Mouse (Mus musculus) MEL (cell line): ENCODE data around the gene Abhd2. TPM values are rescaled to one million over a fixed set of nuclear protein-coding genes. Genes with fewer than 3 reads are reported as not detected.

Experiments used
- DNase-seq: peaks from one replicate; pipeline ENCODE4 v3.0.0; 2011; ENCODE audit warnings: low read depth, low spot score
- H3K27ac ChIP-seq: 2 replicates; pipeline ENCODE4 v1.5.1; 2012; ENCODE audit warnings: low read depth, mild to moderate bottlenecking, control low read depth, low read length, moderate library complexity; ENCODE audit not compliant: control insufficient read depth
- H3K27me3 ChIP-seq, 2 experiments: fragments of 150-350 bp in 1 of 2; sonication (generic) in 1 of 2; 2 replicates each; pipeline ENCODE4 v1.6.1; 2012; ENCODE audit warnings: low read length in 2 of 2, mild to moderate bottlenecking in 2 of 2, improper control_type of control experiment in 1 of 2, moderate library complexity in 1 of 2; ENCODE audit not compliant: insufficient read depth in 2 of 2, control insufficient read depth in 1 of 2
- H3K36me3 ChIP-seq, 2 experiments: 2 replicates each; pipeline ENCODE4 v1.6.1; 2012 to 2014; ENCODE audit warnings: low read length in 2 of 2, improper control_type of control experiment in 1 of 2, inconsistent platforms in 1 of 2, mild to moderate bottlenecking in 1 of 2; ENCODE audit not compliant: insufficient read depth in 2 of 2, control insufficient read depth in 1 of 2
- H3K4me1 ChIP-seq, 2 experiments: fragments of 150-350 bp in 1 of 2; sonication (generic) in 1 of 2; 2 replicates each; pipeline ENCODE4 v1.6.1; 2012; ENCODE audit warnings: low read length in 2 of 2, improper control_type of control experiment in 1 of 2, mild to moderate bottlenecking in 1 of 2; ENCODE audit not compliant: insufficient read depth in 2 of 2, control insufficient read depth in 1 of 2
- H3K4me3 ChIP-seq, 2 experiments: fragments of 150-350 bp in 1 of 2; sonication (generic) in 1 of 2; 2 replicates each; pipeline ENCODE4 v1.5.1; 2012; ENCODE audit warnings: low read depth in 2 of 2, low read length in 2 of 2, mild to moderate bottlenecking in 2 of 2, moderate library complexity in 2 of 2, control low read depth in 1 of 2, improper control_type of control experiment in 1 of 2; ENCODE audit not compliant: control insufficient read depth in 1 of 2, insufficient read depth in 1 of 2
- H3K79me2 ChIP-seq: 2 replicates; pipeline ENCODE4 v1.6.1; 2012; ENCODE audit warnings: mild to moderate bottlenecking, low read length, moderate library complexity; ENCODE audit not compliant: control insufficient read depth, poor library complexity, insufficient read depth
- H3K9ac ChIP-seq: 2 replicates; pipeline ENCODE4 v1.6.1; 2012; ENCODE audit warnings: low read depth, mild to moderate bottlenecking, control low read depth, low read length, moderate library complexity; ENCODE audit not compliant: control insufficient read depth, poor library complexity, severe bottlenecking
- H3K9me3 ChIP-seq: fragments of 150-350 bp; sonication (generic); replicated peaks from 2 replicates; pipeline ENCODE4 v1.6.1; 2012; ENCODE audit warnings: mild to moderate bottlenecking, low read length, improper control_type of control experiment, moderate library complexity; ENCODE audit not compliant: insufficient read depth
- CHD2 ChIP-seq: IDR thresholded peaks from 2 replicates; pipeline ENCODE4 v1.6.1; 2011; ENCODE audit warnings: low read length, improper control_type of control experiment
- CTCF ChIP-seq, 3 experiments: IDR thresholded peaks in 2 of 3; conservative IDR thresholded peaks in 1 of 3; 2 replicates each; pipeline ENCODE4 v1.5.1; 2011 to 2012; ENCODE audit warnings: low read length in 3 of 3, low read depth in 2 of 3, mild to moderate bottlenecking in 2 of 3, improper control_type of control experiment in 1 of 3, inconsistent platforms in 1 of 3, mixed read lengths in 1 of 3, moderate library complexity in 1 of 3; ENCODE audit not compliant: control insufficient read depth in 1 of 3, insufficient read depth in 1 of 3, poor library complexity in 1 of 3, severe bottlenecking in 1 of 3
- E2F4 ChIP-seq: IDR thresholded peaks from 2 replicates; pipeline ENCODE4 v1.6.1; 2011; ENCODE audit warnings: low read depth, low read length, improper control_type of control experiment, borderline replicate concordance
- ELF1 ChIP-seq: IDR thresholded peaks from 2 replicates; pipeline ENCODE4 v1.6.1; 2014; ENCODE audit warnings: low read depth, mild to moderate bottlenecking, inconsistent platforms, low read length, improper control_type of control experiment, moderate library complexity
- GATA1 ChIP-seq: IDR thresholded peaks from 2 replicates; pipeline ENCODE4 v1.6.1; 2011; ENCODE audit warnings: low read depth, low read length, improper control_type of control experiment
- KAT2A ChIP-seq: conservative IDR thresholded peaks from 2 replicates; pipeline ENCODE4 v1.6.1; 2012; ENCODE audit warnings: low read depth, low read length, improper control_type of control experiment, inconsistent platforms
- MAFK ChIP-seq: IDR thresholded peaks from 2 replicates; pipeline ENCODE4 v1.6.1; 2011; ENCODE audit warnings: low read depth, mild to moderate bottlenecking, low read length, improper control_type of control experiment, borderline replicate concordance
- MAZ ChIP-seq: IDR thresholded peaks from 2 replicates; pipeline ENCODE4 v1.6.1; 2012; ENCODE audit warnings: low read depth, mild to moderate bottlenecking, inconsistent platforms, low read length, improper control_type of control experiment
- MXI1 ChIP-seq: IDR thresholded peaks from 2 replicates; pipeline ENCODE4 v1.6.1; 2011; ENCODE audit warnings: mild to moderate bottlenecking, low read depth, low read length, improper control_type of control experiment
- MYB ChIP-seq: IDR thresholded peaks from 2 replicates; pipeline ENCODE4 v1.6.1; 2011; ENCODE audit warnings: mild to moderate bottlenecking, low read depth, low read length, improper control_type of control experiment
- NELFE ChIP-seq: IDR thresholded peaks from 2 replicates; pipeline ENCODE4 v1.6.1; 2011; ENCODE audit warnings: low read depth, low read length, improper control_type of control experiment
- POLR2A ChIP-seq, 2 experiments: IDR thresholded peaks; 2 replicates each; pipeline ENCODE4 v1.6.1; 2011 to 2012; ENCODE audit warnings: low read length in 2 of 2, mild to moderate bottlenecking in 2 of 2, control low read depth in 1 of 2, improper control_type of control experiment in 1 of 2, low read depth in 1 of 2, moderate library complexity in 1 of 2; ENCODE audit not compliant: control insufficient read depth in 1 of 2, insufficient read depth in 1 of 2, poor library complexity in 1 of 2
- RAD21 ChIP-seq: IDR thresholded peaks from 2 replicates; pipeline ENCODE4 v1.6.1; 2011; ENCODE audit warnings: mild to moderate bottlenecking, low read depth, low read length, improper control_type of control experiment
- RCOR1 ChIP-seq: IDR thresholded peaks from 2 replicates; pipeline ENCODE4 v1.6.1; 2012; ENCODE audit warnings: low read depth, mild to moderate bottlenecking, inconsistent platforms, low read length, improper control_type of control experiment
- TAL1 ChIP-seq: IDR thresholded peaks from 2 replicates; pipeline ENCODE4 v1.6.1; 2012; ENCODE audit warnings: mild to moderate bottlenecking, inconsistent platforms, low read length, moderate library complexity, mixed read lengths
- USF1 ChIP-seq: IDR thresholded peaks from 2 replicates; pipeline ENCODE4 v1.6.1; 2014; ENCODE audit warnings: low read depth, mild to moderate bottlenecking, inconsistent platforms, low read length, improper control_type of control experiment, moderate library complexity
- USF2 ChIP-seq, 2 experiments: IDR thresholded peaks; 2 replicates each; pipeline ENCODE4 v1.6.1; 2011 to 2012; ENCODE audit warnings: improper control_type of control experiment in 2 of 2, low read length in 2 of 2, borderline replicate concordance in 1 of 2, inconsistent platforms in 1 of 2, low read depth in 1 of 2, mild to moderate bottlenecking in 1 of 2; ENCODE audit not compliant: insufficient read depth in 1 of 2
- ZMIZ1 ChIP-seq: IDR thresholded peaks from 2 replicates; pipeline ENCODE4 v1.6.1; 2012; ENCODE audit warnings: low read depth, mild to moderate bottlenecking, inconsistent platforms, low read length, improper control_type of control experiment, moderate library complexity
- polyA plus RNA-seq, 2 experiments: library from polyadenylated mRNA; stranded (reverse) in 1 of 2; unstranded in 1 of 2; fragments of >175 nt in 1 of 2; fragments of >200 nt in 1 of 2; gene quantifications; 2 replicates each; pipeline versions ENCODE4 v1.2.1 to v1.2.4; 2012; ENCODE audit warnings: low replicate concordance in 2 of 2, low read depth in 1 of 2; ENCODE audit not compliant: insufficient read length in 2 of 2, insufficient read depth in 1 of 2, missing spikeins in 1 of 2
- total RNA-seq: library from RNA; depleted of rRNA; stranded (reverse); fragments of 300-350 nt; gene quantifications from 2 replicates; pipeline ENCODE4 v1.2.3, GENCODE M21; 2012

Abhd2 gene
- total and polyA plus RNA-seq, 3 experiments = 13.6 to 32.0 TPM; not detected in 1

DNA sequence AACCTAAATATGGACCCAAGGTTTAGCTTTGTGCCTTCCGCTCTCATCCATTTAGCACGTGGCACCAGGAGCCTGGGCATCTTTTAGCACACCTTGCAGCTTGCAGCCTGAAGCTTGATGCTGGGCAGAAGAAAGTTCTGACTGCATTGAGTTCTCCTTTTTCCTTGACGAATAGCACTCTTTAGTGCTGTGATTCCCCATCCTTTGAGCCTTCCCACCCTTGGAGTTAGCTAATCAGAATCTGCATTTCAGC lies 86.1 kb downstream of the Abhd2 start:
- no peak overlapping the region for H3K9ac ChIP-seq
- H3K27ac ChIP-seq = peak overlapping the region; percentile 25
- H3K27me3 ChIP-seq = no peaks in the 10 kb centered on the region
- H3K79me2 ChIP-seq = no peaks in the 10 kb centered on the region
- H3K9me3 ChIP-seq = no peaks in the 10 kb centered on the region
- DNase-seq = peak; percentile 34
- TF ChIP-seq CTCF (IDR thresholded peaks at IDR 0.05 in 2 of 3, conservative IDR thresholded peaks at IDR 0.05 in 1 of 3; ENCODE audit: control insufficient read depth in 1 of 3, insufficient read depth in 1 of 3, low read depth in 2 of 3, low read length in 3 of 3, poor library complexity in 1 of 3, severe bottlenecking in 1 of 3) (no peak), MAFK (no peak), E2F4 (no peak), USF2 (IDR thresholded peaks at IDR 0.05; ENCODE audit: borderline replicate concordance in 1 of 2, insufficient read depth in 1 of 2, low read depth in 1 of 2, low read length in 2 of 2) (no peak), POLR2A (IDR thresholded peaks at IDR 0.05; ENCODE audit: control insufficient read depth in 1 of 2, insufficient read depth in 1 of 2, low read depth in 1 of 2, low read length in 2 of 2, poor library complexity in 1 of 2) (no peak), TAL1 (no peak), RCOR1 (no peak), RAD21 (no peak)
- TF ChIP-seq, all 39 proteins: peak for 0
- no peak overlapping the region for H3K4me3 ChIP-seq
- H3K36me3 ChIP-seq = peaks cover 0 to 31% of the 10 kb centered on the region in 2 experiments; a peak in 2 of 4 replicates
- H3K4me1 ChIP-seq = peaks cover 8 to 41% of the 10 kb centered on the region in 2 experiments

DNA sequence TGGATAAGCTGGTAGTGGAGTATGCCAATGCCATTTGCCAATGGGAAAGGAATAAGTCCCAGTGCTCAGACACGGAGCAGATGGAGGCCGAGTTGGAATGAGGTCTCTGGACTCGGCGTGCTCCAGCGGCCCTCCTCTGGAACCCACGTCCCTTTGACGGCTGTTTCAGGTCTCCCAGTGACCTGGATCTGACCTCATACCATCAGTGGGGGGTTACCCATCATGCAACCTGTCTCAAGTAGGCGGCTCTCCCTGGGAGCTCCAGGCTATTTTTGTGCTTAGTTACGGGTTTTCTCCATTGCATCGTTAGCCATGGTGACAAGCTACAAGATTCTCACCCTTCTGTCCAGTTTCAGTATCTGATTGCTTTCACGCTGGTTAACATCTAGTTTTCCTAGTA lies 87.1 kb downstream of the Abhd2 start:
- Histone ChIP-seq H3K27me3 (no peaks in the 10 kb centered on the region), H3K9ac (no peak overlapping the region), H3K27ac (no peak overlapping the region), H3K9me3 (no peaks in the 10 kb centered on the region), H3K36me3 (peaks cover 0 to 34% of the 10 kb centered on the region in 2 experiments; a peak in 2 of 4 replicates), H3K79me2 (no peaks in the 10 kb centered on the region), H3K4me1 (peaks cover 8 to 43% of the 10 kb centered on the region in 2 experiments)
- DNase-seq = no peak
- TF ChIP-seq POLR2A (IDR thresholded peaks at IDR 0.05; ENCODE audit: control insufficient read depth in 1 of 2, insufficient read depth in 1 of 2, low read depth in 1 of 2, low read length in 2 of 2, poor library complexity in 1 of 2) (no peak), USF2 (IDR thresholded peaks at IDR 0.05; ENCODE audit: borderline replicate concordance in 1 of 2, insufficient read depth in 1 of 2, low read depth in 1 of 2, low read length in 2 of 2) (no peak), CHD2 (no peak), KAT2A (no peak), ELF1 (no peak), USF1 (no peak), MYB (no peak), ZMIZ1 (no peak), MXI1 (no peak)
- TF ChIP-seq, all 39 proteins: peak for 0
- no peak overlapping the region for H3K4me3 ChIP-seq

DNA sequence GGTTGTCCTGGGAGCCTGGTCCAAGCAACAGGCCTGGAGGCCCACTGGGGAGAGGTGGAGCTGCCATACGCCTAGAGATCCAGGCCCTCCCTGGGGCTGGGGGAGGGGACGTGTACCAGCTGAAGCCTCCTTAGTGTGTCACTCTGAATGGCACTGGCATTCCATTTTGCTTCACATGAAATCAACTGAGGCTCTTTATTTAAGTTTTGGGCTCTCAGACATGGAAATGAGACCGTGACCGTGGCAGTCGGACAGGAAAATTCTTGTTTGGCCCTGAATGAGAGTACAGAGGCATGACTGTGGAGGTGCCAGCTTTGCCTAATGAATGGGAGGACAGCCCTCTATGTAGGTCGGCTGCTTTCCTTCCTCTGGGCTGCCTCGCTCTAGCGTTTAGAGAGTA lies 89.2 kb downstream of the Abhd2 start:
- Histone ChIP-seq H3K36me3 (peaks cover 0 to 30% of the 10 kb centered on the region in 2 experiments; a peak in 2 of 4 replicates), H3K9me3 (no peaks in the 10 kb centered on the region), H3K79me2 (no peaks in the 10 kb centered on the region), H3K4me3 (no peak overlapping the region), H3K4me1 (peaks cover 8 to 40% of the 10 kb centered on the region in 2 experiments), H3K27me3 (no peaks in the 10 kb centered on the region), H3K9ac (no peak overlapping the region), H3K27ac (no peak overlapping the region)
- no peak for TF ChIP-seq POLR2A (IDR thresholded peaks at IDR 0.05; ENCODE audit: control insufficient read depth in 1 of 2, insufficient read depth in 1 of 2, low read depth in 1 of 2, low read length in 2 of 2, poor library complexity in 1 of 2)
- no peak for TF ChIP-seq USF1
- TF ChIP-seq GATA1 = no peak
- no peak for TF ChIP-seq NELFE
- no peak for TF ChIP-seq MAZ
- no peak for DNase-seq
